ENCODE assay signal across 8 mouse cellular contexts in the genomic region with DNA sequence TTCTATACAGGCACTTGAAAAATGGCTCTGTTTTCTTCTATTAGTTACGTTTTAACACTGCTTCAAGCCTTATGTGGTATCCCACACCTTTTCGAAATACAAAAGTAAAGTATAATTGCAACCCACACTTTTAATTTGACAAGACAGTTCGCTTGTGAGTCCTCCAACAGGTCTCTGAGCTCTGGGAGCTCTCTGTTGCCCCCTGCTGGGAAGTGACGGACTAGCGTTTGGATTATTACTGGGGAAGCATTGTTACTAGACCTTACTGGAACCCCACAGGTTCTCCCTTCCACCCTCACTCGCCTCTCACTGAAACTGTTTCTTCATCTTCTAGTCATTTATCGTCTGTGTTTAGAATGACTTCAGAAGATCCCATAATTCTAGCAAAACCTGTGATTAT. TPM values are rescaled to one million over a fixed set of nuclear protein-coding genes. Genes with fewer than 3 reads are reported as not detected.
DNase-seq lines count a peak whose midpoint lies in the region.

No protein-coding gene starts in this region.

- H3K36me3 ChIP-seq in splenic B cell, adult 2 months (ENCODE audit: control insufficient read depth, insufficient read depth, low read length, poor library complexity, severe bottlenecking) = no peaks in the 10 kb centered on the region

- no peaks in the 10 kb centered on the region for H3K27me3 ChIP-seq in splenic B cell, adult 2 months (ENCODE audit: control insufficient read depth, insufficient read depth, low read length, poor library complexity, severe bottlenecking)

- DNase-seq in cerebellum, adult 11 months = peak; percentile 17
- no peak for DNase-seq in cerebellum, adult 9-11 months
- peak; percentile 79 for DNase-seq in A20 (ENCODE audit: low read depth, low spot score)
- DNase-seq in adrenal gland, postnatal 36 days = peak; percentile 69 to 75
- DNase-seq in fibroblast of lung, adult 2 months (ENCODE audit: low read depth) = peak; percentile 15
- peak; percentile 80 for DNase-seq in kidney, postnatal 4 days
- peak; percentile 73 for DNase-seq in lung, postnatal 14 days
- DNase-seq in splenic B cell, adult 2 months (ENCODE audit: low read depth, low spot score) = peak; percentile 49

RNA-seq across cellular contexts. Expression of a gene that starts 34.4 kb away (rescaled TPM):
- 1 to 10 TPM; 2.4 to 6.7 TPM for total RNA-seq in adrenal gland, postnatal 36 days (2021)

RNA-seq across cellular contexts. Expression of a gene that starts 34.6 kb away (rescaled TPM):
- 1 to 10 TPM; 4.8 to 5.5 TPM for total RNA-seq in adrenal gland, postnatal 36 days (2021)
